Mouse (Mus musculus): ENCODE measurements around the gene Tent4a.
A peak's percentile ranks its signal among the peaks of the same experiment; 100 is the strongest.
"Not testable (repeated sequence)": the region's sequence is repeated elsewhere in the genome, so short reads cannot be mapped to it uniquely, and the experiment has no call there.

Tent4a gene

GRCm38 (mm10) chr13:69534334-69534653 lies at the start of gene Tent4a:
Gene Tent4a, minus strand, starts transcription at chr13:69534617.
- DNase-seq, result no peak

DNA sequence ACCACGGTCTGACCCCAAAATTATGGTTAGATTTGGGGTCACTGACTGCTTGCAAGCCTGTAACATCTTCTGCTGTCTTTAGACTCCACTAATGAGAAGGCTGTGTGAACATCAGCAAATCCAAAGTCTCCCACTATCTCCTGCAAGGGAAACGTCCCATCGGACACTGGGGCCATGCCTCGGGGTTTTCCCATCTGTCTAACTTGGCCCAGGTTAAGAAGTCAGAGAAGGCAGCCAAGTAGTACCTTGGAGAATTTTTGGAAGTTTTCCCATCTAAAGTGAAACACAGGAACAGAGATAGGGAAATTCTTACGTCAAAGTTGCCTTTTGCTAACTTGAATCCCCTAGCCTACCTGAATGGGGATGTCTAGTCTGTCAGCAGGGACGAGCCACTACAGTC lies 49.2 kb upstream of the Tent4a start:
- no peak for DNase-seq

GRCm38 (mm10) chr13:69582411-69582810 lies 48.0 kb upstream of the Tent4a start:
- DNase-seq, result no peak

- no peak for DNase-seq
Measured at GRCm38 (mm10) chr13:69577181-69577834, 42.9 kb upstream of the Tent4a start.

GRCm38 (mm10) chr13:69576676-69577075 lies 42.3 kb upstream of the Tent4a start:
- no peak for DNase-seq

- DNase-seq, result no peak
Measured at GRCm38 (mm10) chr13:69572594-69572993, 38.2 kb upstream of the Tent4a start.

DNA sequence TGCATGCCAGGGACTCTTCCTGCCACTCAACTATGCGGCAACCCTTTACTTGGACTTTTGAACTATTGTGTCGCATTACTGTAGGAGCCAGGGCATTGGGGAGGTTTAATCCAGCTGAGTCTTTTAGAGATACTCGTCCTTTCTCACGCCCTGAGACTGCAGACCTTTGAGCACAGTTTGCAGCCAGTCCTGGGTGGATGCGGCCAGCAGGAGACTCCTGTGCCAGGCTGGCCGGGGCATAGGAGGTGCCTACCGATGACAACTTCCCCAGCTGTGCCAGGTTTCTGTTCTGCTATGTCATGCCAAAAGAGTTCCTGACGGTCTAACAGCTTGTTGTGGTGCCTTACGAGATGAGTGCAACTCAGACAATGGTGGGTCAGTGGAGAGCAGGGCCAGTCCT lies 34.8 kb upstream of the Tent4a start:
- DNase-seq, result no peak

DNA sequence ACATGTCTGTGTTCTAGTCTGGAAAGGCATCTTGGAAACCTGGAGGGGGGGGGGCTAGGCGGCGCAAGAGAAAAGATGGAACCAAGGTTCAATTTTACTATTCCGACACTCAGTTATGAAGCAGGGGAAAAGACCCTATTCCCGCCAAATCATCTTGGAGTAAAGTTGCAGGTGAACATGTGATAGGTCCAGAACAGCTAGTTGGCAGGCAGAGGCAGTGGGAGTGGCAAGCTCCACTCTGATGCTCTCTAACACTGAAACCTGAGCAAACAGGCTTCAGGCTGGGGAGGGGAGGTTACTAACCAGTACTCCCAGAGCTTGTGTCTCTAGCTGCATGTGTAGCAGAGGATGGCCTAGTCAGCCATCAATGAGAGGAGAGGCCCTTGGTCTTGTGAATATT lies 31.0 kb upstream of the Tent4a start:
- DNase-seq, result not testable (repeated sequence)

GRCm38 (mm10) chr13:69564573-69564972 lies 30.2 kb upstream of the Tent4a start:
- DNase-seq, result no peak

- no peak for DNase-seq
Measured at GRCm38 (mm10) chr13:69563905-69564304, 29.5 kb upstream of the Tent4a start.

DNA sequence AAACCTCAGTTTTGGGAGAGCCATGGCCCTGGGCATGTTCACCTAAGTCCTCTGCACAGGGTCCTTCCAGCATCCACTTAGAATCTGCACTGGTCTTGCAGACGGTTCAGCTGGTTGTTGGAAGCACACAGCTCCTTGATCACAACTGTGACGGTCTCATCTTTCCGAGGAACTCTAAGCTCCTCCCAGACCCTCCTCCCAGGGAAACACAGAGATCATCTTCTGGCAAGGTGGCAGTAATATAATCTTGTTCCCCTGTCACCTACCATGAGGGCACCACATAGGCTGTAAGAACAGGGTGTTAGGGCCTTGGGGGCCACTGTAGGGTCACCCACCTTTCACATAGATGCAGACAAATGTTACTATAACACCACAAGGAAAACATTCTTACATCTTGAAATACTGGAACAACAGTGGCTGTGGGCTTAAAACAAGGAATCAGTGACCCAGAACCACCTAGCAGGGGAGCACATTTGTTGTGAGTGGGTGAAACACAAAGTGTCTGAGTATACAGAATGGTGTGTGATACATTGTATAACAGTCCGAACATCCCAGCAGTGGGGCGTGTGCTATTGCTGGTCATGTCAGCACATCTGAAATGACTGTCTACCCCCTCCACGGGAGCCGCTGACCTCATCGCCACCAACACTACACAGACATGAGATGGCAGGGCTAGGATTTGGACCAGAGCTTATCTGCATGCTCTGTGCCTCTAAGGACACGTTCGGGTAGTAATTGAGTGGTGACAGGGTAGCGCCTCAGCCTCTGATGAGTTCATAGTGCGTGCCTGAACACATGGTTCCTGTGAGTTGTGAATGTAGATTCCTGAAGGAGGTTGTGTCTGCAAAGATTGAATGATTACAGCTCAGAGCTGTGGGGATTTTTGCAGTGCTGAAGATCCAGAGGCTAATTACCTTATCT lies 28.5 kb upstream of the Tent4a start:
- no peak for DNase-seq

DNA sequence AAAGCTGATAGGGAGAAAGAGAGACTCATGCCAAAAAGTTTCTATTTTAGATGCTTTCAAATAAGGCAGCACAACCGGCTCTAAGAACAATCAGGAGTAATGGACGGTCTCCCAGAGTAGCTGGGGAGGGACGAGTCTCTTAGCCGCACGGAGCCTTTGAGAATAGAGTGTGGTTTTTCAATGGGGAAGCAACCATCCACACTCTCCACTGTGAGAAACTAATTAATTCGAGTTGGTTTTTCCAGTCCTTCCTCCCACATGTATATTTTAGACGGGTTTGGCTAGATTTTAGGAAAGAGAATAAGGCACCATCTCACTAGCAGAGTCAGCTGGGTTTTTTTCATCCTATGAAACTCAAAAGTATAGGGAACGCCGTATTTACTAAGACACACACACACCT lies 27.6 kb upstream of the Tent4a start:
- no peak for DNase-seq

DNA sequence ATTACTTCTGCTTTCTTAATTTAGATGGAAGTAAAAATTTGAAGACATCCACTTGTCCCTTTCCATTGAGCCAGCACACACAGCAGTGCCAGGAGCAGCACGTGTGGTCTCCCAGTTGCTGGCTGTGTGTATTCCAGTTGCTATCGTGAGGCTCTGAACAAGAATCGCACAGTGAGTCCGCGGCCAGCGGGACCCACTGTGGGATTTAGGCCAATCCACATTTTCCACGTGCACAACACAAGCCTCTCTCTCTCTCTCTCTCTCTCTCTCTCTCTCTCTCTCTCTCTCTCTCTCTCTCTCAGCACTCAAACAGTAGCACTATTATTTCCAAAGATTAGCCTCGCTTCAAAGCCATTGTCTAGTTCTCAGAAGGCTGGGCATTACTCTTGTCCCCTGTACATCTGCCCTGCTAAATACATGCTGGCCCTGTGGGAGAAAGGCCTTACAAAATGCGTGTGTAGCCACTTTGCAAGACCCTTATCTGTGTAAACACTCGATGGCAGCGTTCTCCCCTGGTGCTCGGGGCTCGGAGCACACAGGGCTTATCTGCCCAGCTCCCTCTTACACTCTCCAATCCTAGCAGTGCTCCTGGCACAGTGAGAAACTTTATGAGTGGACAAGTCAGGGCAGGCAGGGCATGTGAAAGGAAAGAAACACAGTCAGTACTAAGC lies 25.0 kb upstream of the Tent4a start:
- no peak for DNase-seq

- no peak for DNase-seq
Measured at GRCm38 (mm10) chr13:69558098-69558660, 23.8 kb upstream of the Tent4a start.

- peak; percentile 55 for DNase-seq
Measured at GRCm38 (mm10) chr13:69556728-69557127, 22.3 kb upstream of the Tent4a start.

DNA sequence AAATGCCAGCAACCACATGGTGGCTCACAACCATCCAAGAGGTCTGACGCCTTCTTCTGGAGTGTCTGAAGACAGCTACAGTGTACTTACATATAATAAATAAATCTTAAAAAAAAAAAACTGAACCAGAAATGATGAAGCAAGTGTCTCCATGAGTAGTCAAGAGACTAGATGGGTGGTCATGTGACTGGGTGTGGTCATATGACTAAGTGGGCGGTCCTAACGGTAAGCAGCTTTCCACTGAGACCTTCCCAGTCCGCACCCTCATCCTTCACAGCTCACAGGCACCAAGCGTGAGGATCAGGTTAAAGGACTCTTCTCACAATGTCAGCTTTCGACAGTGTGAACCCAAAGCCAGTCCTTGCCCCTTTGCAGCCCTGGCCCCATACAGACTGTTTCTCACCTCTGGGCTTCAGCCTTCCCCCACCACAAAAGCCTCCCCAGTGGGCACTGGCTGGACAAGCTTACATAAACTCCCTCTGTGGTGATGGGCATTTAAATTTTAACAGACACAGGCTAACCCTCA lies 21.6 kb upstream of the Tent4a start:
- no peak for DNase-seq

DNA sequence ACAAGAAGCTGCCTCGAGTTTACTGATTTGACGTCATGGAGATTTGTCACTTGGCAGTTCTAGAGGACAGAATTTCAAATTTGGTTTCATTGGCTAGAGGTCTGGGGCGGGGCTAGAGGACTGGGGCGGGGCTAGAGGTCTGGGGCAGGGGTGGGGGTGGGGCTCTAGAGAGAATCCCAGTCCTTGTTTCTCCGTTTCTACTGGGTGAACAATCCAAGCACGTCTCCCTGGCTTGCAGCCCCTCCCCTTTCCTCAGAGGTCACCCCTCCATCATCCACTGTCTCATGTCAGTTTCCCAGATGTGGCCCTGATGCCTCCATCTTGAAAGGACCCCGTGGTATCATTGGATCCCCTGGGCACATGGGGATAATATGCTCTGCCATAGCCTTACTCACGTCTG lies 20.6 kb upstream of the Tent4a start:
- no peak for DNase-seq

GRCm38 (mm10) chr13:69554255-69554654 lies 19.8 kb upstream of the Tent4a start:
- no peak for DNase-seq

GRCm38 (mm10) chr13:69553024-69553423 lies 18.6 kb upstream of the Tent4a start:
- peak; percentile 58 for DNase-seq

GRCm38 (mm10) chr13:69550831-69551230 lies 16.4 kb upstream of the Tent4a start:
- DNase-seq, result no peak

- DNase-seq, result no peak
Measured at GRCm38 (mm10) chr13:69549980-69550379, 15.6 kb upstream of the Tent4a start.

GRCm38 (mm10) chr13:69547488-69548180 lies 13.2 kb upstream of the Tent4a start:
- no peak for DNase-seq

DNA sequence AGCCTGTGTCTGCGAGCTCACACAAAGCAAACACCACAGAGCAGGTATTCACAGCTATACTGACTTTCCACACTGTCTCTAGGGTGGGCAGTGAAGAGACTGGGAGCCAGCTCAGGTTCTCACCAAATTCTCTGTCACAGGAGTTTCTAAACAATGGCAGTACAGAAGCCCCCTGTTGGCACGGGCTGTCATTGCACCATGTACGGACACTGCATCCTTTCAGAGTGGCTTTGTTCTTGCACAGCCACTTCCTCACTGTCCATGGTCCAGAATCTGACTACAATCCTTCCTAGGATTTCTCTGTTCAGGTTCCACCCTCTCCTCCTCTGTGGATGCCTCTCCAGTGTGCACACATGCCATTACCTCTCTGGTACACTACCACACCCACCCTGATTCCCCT lies 10.6 kb upstream of the Tent4a start:
- peak; percentile 71 for DNase-seq
